Comparison of ENCODE assay signal across 23 mouse cellular contexts in genomic region chr6:86060170-86060569, GRCm38 (mm10). TPM values are rescaled to one million over a fixed set of nuclear protein-coding genes. Genes with fewer than 3 reads are reported as not detected.
DNase-seq lines count a peak whose midpoint lies in the region; ATAC-seq and TF ChIP-seq lines count a peak whose summit lies in the region.
"Had no signal": no experiment of that assay in that cellular context is flagged by ENCODE, and none has a peak within 500 bp of the region (broad histone marks: within the 10 kb centered on the region; RNA-seq: fewer than 3 reads in every experiment).

No protein-coding gene starts in this region.

- no peak for ATAC-seq in hindbrain, embryonic 11.5 days (ENCODE audit: low FRiP score)
- ATAC-seq in midbrain, embryonic 12.5 days (ENCODE audit: low FRiP score, low read depth), result no peak

- no peak overlapping the region for H3K9ac ChIP-seq in hindbrain, embryonic 11.5 days (ENCODE audit: low read depth, low read length)
- H3K9ac ChIP-seq in midbrain, embryonic 12.5 days (replicated peaks), result no peak overlapping the region
- H3K9ac ChIP-seq: embryonic facial prominence, embryonic 13.5 days; kidney, embryonic 15.5 days; liver, embryonic 13.5 days; lung, embryonic 15.5 days had no signal

- no peaks in the 10 kb centered on the region for H3K27me3 ChIP-seq in hindbrain, embryonic 11.5 days (ENCODE audit: control insufficient read depth, insufficient read depth, low read length)
- H3K27me3 ChIP-seq in midbrain, embryonic 12.5 days, result no peaks in the 10 kb centered on the region
- H3K27me3 ChIP-seq: embryonic facial prominence, embryonic 13.5 days; kidney, embryonic 15.5 days; lung, embryonic 15.5 days had no signal

- H3K4me1 ChIP-seq in hindbrain, embryonic 11.5 days (replicated peaks; ENCODE audit: control insufficient read depth, insufficient read depth, low read length), result peaks cover 23% of the 10 kb centered on the region
- H3K4me1 ChIP-seq in midbrain, embryonic 12.5 days, result peaks cover 79% of the 10 kb centered on the region
- H3K4me1 ChIP-seq in olfactory bulb, adult 2 months (ENCODE audit: control insufficient read depth, insufficient read depth, low read length), result peaks cover 50% of the 10 kb centered on the region
- H3K4me1 ChIP-seq: kidney, embryonic 15.5 days; lung, embryonic 15.5 days had no signal

- WGBS in hindbrain, embryonic 11.5 days, result 94% methylated on average over 3 of the region's 3 CpGs
- 86% methylated on average over 3 of the region's 3 CpGs for WGBS in midbrain, embryonic 12.5 days
- WGBS in olfactory bulb, adult 2 months, result 39% methylated on average over 3 of the region's 3 CpGs

- intact Hi-C loops in left cerebral cortex, adult 2 months (cut with DNase I), result no loop called here

- no peak for TF ChIP-seq CTCF in left cerebral cortex, adult 2 months (IDR thresholded peaks at IDR 0.05)
- TF ChIP-seq CTCF in olfactory bulb, adult 2 months (IDR thresholded peaks at IDR 0.05; ENCODE audit: insufficient read depth, low read depth, low read length), result no peak

- H3K4me2 ChIP-seq in hindbrain, embryonic 11.5 days (replicated peaks; ENCODE audit: low read depth, low read length), result no peak overlapping the region
- H3K4me2 ChIP-seq in midbrain, embryonic 12.5 days (replicated peaks), result peak overlapping the region; percentile 44
- H3K4me2 ChIP-seq: embryonic facial prominence, embryonic 13.5 days; kidney, embryonic 15.5 days; liver, embryonic 13.5 days; lung, embryonic 15.5 days had no signal

- no peak for DNase-seq in left cerebral cortex, adult 2 months (ENCODE audit: extremely low spot score in 1 of 2, low spot score in 2 of 2)
- no peak for DNase-seq in left cerebral cortex, adult 9 months (ENCODE audit: low spot score in 2 of 2)
- DNase-seq in hindbrain, embryonic 11.5 days (ENCODE audit: low spot score), result no peak
- no peak for DNase-seq in T-cell, adult 2 months (ENCODE audit: low spot score)
- DNase-seq in cerebellum, adult 9-11 months, result no peak
- no peak for DNase-seq in adrenal gland, adult 18-20 months (ENCODE audit: low spot score in 2 of 2)
- DNase-seq: adrenal gland, postnatal 25 days; cerebellum, adult 8-10 months; gastrocnemius, adult 2 months; heart, adult 18-20 months; liver, embryonic 13.5 days; spleen, adult 18-20 months had no signal

- H3K9me3 ChIP-seq in hindbrain, embryonic 11.5 days (ENCODE audit: control insufficient read depth, low read length), result no peaks in the 10 kb centered on the region
- H3K9me3 ChIP-seq in midbrain, embryonic 12.5 days, result no peaks in the 10 kb centered on the region
- H3K9me3 ChIP-seq: embryonic facial prominence, embryonic 13.5 days; kidney, embryonic 15.5 days; liver, embryonic 13.5 days; lung, embryonic 15.5 days had no signal

- no peaks in the 10 kb centered on the region for H3K36me3 ChIP-seq in hindbrain, embryonic 11.5 days (ENCODE audit: control insufficient read depth, insufficient read depth, low read length)
- H3K36me3 ChIP-seq in midbrain, embryonic 12.5 days, result no peaks in the 10 kb centered on the region
- H3K36me3 ChIP-seq: embryonic facial prominence, embryonic 13.5 days; kidney, embryonic 15.5 days; liver, embryonic 13.5 days; lung, embryonic 15.5 days had no signal

- TF ChIP-seq POLR2A in olfactory bulb, adult 2 months (IDR thresholded peaks at IDR 0.05; ENCODE audit: insufficient read depth, low read depth, low read length), result no peak

- peak overlapping the region; percentile 71 for H3K27ac ChIP-seq in left cerebral cortex, adult 2 months
- peak overlapping the region; percentile 96 for H3K27ac ChIP-seq in hindbrain, embryonic 11.5 days (ENCODE audit: low read depth, low read length)
- peak overlapping the region; percentile 94 for H3K27ac ChIP-seq in midbrain, embryonic 12.5 days (replicated peaks)
- H3K27ac ChIP-seq in olfactory bulb, adult 2 months (ENCODE audit: insufficient read depth, low read depth, low read length), result peak overlapping the region; percentile 86
- H3K27ac ChIP-seq: embryonic facial prominence, embryonic 13.5 days; gastrocnemius, adult 2 months; kidney, embryonic 15.5 days; liver, embryonic 13.5 days; lung, embryonic 15.5 days had no signal

- H3K4me3 ChIP-seq in left cerebral cortex, adult 2 months, result no peak overlapping the region
- no peak overlapping the region for H3K4me3 ChIP-seq in hindbrain, embryonic 11.5 days (ENCODE audit: low read depth, low read length)
- H3K4me3 ChIP-seq in midbrain, embryonic 12.5 days, result no peak overlapping the region
- no peak overlapping the region for H3K4me3 ChIP-seq in olfactory bulb, adult 2 months (ENCODE audit: insufficient read depth, low read depth, low read length)
- H3K4me3 ChIP-seq: embryonic facial prominence, embryonic 13.5 days; gastrocnemius, adult 2 months; kidney, embryonic 15.5 days; liver, embryonic 13.5 days; lung, embryonic 15.5 days; myocyte had no signal

RNA-seq across cellular contexts. Expression of gene Add2, which starts 31.7 kb away (rescaled TPM):
- total RNA-seq in left cerebral cortex, adult 2 months (2021), result 100 to 1,000 TPM; 222 to 223 TPM
- 67.2 and 68.4 TPM in 2 replicates for polyA plus RNA-seq in hindbrain, embryonic 11.5 days (2014; fragmentation: Nextera tagmentation; extraction: Ambion mirVana)
- polyA plus RNA-seq in midbrain, embryonic 12.5 days (2016; fragmentation: Nextera tagmentation; extraction: Ambion mirVana), result 127 and 130 TPM in 2 replicates
- 39.6 TPM in 1 of 2 replicates, not detected in the other for polyA plus RNA-seq in olfactory bulb, adult 2 months (2012; ENCODE audit: insufficient read depth, insufficient read length, low replicate concordance, missing spikeins)
- under 1 TPM; 0.80 to 0.90 TPM for total RNA-seq in adrenal gland, adult 18-20 months (2021)

RNA-seq across cellular contexts. Expression of gene Figla, which starts 44.2 kb away (rescaled TPM):
- total RNA-seq in left cerebral cortex, adult 2 months (2021), result not detected
- not detected in 2 replicates for polyA plus RNA-seq in hindbrain, embryonic 11.5 days (2014; fragmentation: Nextera tagmentation; extraction: Ambion mirVana)
- polyA plus RNA-seq in midbrain, embryonic 12.5 days (2016; fragmentation: Nextera tagmentation; extraction: Ambion mirVana), result not detected in 2 replicates
- polyA plus RNA-seq in olfactory bulb, adult 2 months (2012; ENCODE audit: insufficient read depth, insufficient read length, low replicate concordance, missing spikeins), result not detected in 2 replicates
- total RNA-seq in adrenal gland, adult 18-20 months (2021), result not detected
- total RNA-seq: adrenal gland, postnatal 25 days; gastrocnemius, adult 2 months; heart, adult 18-20 months; layer of hippocampus, adult 18-20 months; left cerebral cortex, adult 18-20 months had no signal
- polyA plus RNA-seq: embryonic facial prominence, embryonic 13.5 days; heart, embryonic 14.5 days; kidney, embryonic 15.5 days; limb, embryonic 11.5 days; liver, embryonic 13.5 days; lung, embryonic 15.5 days; myocyte; stomach, embryonic 16.5 days had no signal
